Mouse (Mus musculus) right cerebral cortex, postnatal 14 days (tissue): ENCODE results near the gene Rbbp5.
A peak's percentile ranks its signal among the peaks of the same experiment; 100 is the strongest.

Source experiments
- DNase-seq: peaks from one replicate; pipeline ENCODE4 v3.0.0; 2022

Rbbp5 gene

DNA sequence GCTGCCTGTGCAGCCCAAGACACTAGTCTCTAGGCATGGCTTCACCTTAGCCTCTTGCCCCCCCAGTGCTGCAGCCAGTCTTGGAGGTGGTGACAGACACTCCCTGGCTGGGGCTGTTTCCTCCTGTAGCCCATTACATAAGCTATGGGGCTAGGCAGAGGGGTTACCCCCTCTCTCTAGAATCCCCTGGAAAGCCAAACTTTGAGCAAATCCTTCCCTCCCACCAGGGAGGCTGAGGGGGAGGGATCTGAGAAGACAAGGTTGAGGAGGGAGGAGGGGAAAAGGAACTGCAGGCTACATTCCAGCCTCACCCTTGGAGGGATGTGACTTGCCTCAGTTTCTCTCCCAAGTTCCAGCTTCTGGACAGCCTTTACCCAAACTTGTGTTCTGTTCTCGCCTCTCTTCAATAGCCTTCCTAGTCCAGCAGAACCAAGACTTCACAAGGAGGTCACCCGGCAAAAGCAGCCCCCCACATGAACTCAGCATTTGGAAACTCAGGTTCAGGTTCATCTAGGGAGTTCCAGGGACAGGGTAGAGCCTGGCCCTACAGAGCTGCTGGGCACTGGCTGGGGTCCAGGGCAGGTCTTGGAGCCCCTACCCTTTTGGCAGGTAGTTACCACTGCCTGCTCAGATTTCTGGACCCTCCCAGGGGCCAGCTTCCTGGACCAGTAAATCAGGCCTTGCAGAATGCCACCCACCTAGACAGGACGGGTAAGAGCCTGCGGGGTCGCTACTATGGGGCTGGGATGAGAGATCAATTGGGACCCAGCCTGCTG lies 64.8 kb downstream of the Rbbp5 start:
- no peak for DNase-seq

DNA sequence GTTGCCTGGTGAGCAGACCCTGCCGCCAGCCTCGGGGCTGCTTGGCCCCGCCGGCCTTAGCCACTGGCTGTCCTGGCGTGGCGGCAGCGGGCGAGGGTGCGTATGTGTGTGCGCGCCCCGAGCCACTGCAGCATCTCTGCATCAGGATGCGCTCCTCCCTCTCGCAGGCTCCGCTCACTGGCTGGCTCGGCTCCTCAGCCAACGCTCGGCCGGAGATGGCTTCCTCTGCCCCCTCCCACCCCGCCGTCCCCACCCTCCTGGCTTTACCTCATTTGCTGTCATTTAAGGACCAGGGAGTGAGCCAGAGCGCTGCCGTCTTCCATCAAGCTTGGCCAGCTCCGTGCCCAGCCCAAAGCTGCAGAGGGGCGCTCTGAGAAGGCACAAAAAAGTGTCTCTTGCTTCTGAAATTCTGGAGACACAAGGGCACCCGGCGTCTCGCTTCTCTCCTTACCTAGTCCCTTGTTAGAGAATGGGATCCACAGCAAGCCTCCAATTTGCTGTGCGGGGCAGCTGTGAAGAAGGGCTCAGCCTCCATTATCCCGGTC lies 65.7 kb downstream of the Rbbp5 start, which contains the start of gene Cntn2:
TSS of gene Cntn2 (minus strand) at position 495 of the 545 bp plus-strand sequence.
- DNase-seq, result peak; percentile 72

DNA sequence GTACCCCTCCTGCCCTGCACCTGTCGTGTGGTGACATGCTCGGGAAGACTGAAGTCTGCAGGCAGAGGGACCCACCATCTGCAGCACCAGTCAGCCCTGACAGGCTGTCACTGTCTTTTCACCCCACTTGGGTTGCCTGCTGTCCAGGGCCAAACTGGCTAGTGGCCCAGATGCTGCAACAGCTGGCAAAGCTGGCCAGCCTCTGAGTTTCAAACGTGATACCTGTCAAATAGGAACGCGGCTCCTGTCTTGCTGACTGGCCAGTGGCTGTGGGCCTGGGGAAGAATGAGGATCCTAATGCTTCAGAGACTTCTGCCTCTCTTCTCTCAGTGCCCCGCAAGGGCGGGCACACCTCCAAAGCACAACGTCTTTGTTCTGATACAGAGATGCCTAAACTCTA lies 66.6 kb downstream of the Rbbp5 start:
- DNase-seq, result no peak
